Mouse (Mus musculus) ES-Bruce4 (cell line): ENCODE measurements around the gene Qtrt2. TPM values are rescaled to one million over a fixed set of nuclear protein-coding genes. Genes with fewer than 3 reads are reported as not detected.

Experiments used
- H3K27ac ChIP-seq: 2 replicates; pipeline ENCODE4 v1.5.1; 2012; ENCODE audit warnings: low read length, inconsistent platforms; ENCODE audit not compliant: insufficient read depth
- H3K27me3 ChIP-seq: 2 replicates; pipeline ENCODE4 v1.6.1; 2012; ENCODE audit warnings: mild to moderate bottlenecking, low read length, inconsistent platforms; ENCODE audit not compliant: control insufficient read depth, poor library complexity, insufficient read depth, severe bottlenecking
- H3K36me3 ChIP-seq: 2 replicates; pipeline ENCODE4 v1.6.1; 2012; ENCODE audit warnings: inconsistent platforms, mild to moderate bottlenecking, low read length, moderate library complexity; ENCODE audit not compliant: control insufficient read depth, poor library complexity, insufficient read depth, severe bottlenecking
- H3K4me1 ChIP-seq: one replicate; pipeline ENCODE4 v1.8.1; 2011; ENCODE audit warnings: low read length; ENCODE audit not compliant: control insufficient read depth, insufficient read depth
- H3K4me3 ChIP-seq: 2 replicates; pipeline ENCODE4 v1.5.1; 2011; ENCODE audit warnings: low read depth, mild to moderate bottlenecking, low read length
- H3K9ac ChIP-seq: 2 replicates; pipeline ENCODE4 v1.6.1; 2012; ENCODE audit warnings: low read depth, mild to moderate bottlenecking, inconsistent platforms; ENCODE audit not compliant: poor library complexity, severe bottlenecking
- H3K9me3 ChIP-seq: replicated peaks from 2 replicates; pipeline ENCODE4 v1.6.1; 2012; ENCODE audit warnings: mild to moderate bottlenecking, low read length, inconsistent platforms; ENCODE audit not compliant: control insufficient read depth, poor library complexity, insufficient read depth, severe bottlenecking
- CTCF ChIP-seq: IDR thresholded peaks from one replicate; pipeline ENCODE4 v1.8.1; 2011; ENCODE audit warnings: low read depth, low read length
- EP300 ChIP-seq: IDR thresholded peaks from 2 replicates; pipeline ENCODE4 v1.6.1; 2011; ENCODE audit warnings: low read depth, low read length; ENCODE audit not compliant: insufficient read depth
- POLR2A ChIP-seq: IDR thresholded peaks from one replicate; pipeline ENCODE4 v1.8.1; 2011; ENCODE audit warnings: low read length; ENCODE audit not compliant: insufficient read depth
- polyA plus RNA-seq: library from polyadenylated mRNA; stranded (reverse); fragments of >200 nt; gene quantifications from 2 replicates; pipeline ENCODE4 v1.2.4, GENCODE M21; 2011; ENCODE audit warnings: low read depth; ENCODE audit not compliant: missing spikeins, insufficient read depth, insufficient read length

The Qtrt2 gene
- polyA plus RNA-seq, 1 experiment = 45.3 TPM

GRCm38 (mm10) chr16:43894501-43894900, 32.1 kb downstream of the Qtrt2 start:
- TF ChIP-seq CTCF (no peak), POLR2A (no peak), EP300 (no peak)
- H3K4me1 ChIP-seq = no peaks in the 10 kb centered on the region
- no peaks in the 10 kb centered on the region for H3K36me3 ChIP-seq
- H3K27me3 ChIP-seq = no peaks in the 10 kb centered on the region
- no peak overlapping the region for H3K4me3 ChIP-seq
- no peaks in the 10 kb centered on the region for H3K9me3 ChIP-seq
- no peak overlapping the region for H3K27ac ChIP-seq
- H3K9ac ChIP-seq = no peak overlapping the region

GRCm38 (mm10) chr16:43890747-43891336, 35.8 kb downstream of the Qtrt2 start:
- TF ChIP-seq CTCF (no peak), EP300 (no peak), POLR2A (no peak)
- Histone ChIP-seq H3K4me1 (no peaks in the 10 kb centered on the region), H3K27ac (no peak overlapping the region), H3K9ac (peak overlapping the region; percentile 55), H3K4me3 (no peak overlapping the region), H3K36me3 (peaks cover 7% of the 10 kb centered on the region), H3K9me3 (0 out of 2 replicates have a peak, but pooled peaks cover 2% of the 10 kb centered on the region), H3K27me3 (no peaks in the 10 kb centered on the region)

- Histone ChIP-seq H3K27me3 (no peaks in the 10 kb centered on the region), H3K9me3 (0 out of 2 replicates have a peak, but pooled peaks cover 2% of the 10 kb centered on the region), H3K4me1 (no peaks in the 10 kb centered on the region), H3K9ac (peak overlapping the region; percentile 55), H3K36me3 (peaks cover 7% of the 10 kb centered on the region), H3K4me3 (peak overlapping the region; percentile 94), H3K27ac (no peak overlapping the region)
- TF ChIP-seq CTCF = no peak
- TF ChIP-seq EP300 = no peak
- peak; percentile 17 for TF ChIP-seq POLR2A
Observed at GRCm38 (mm10) chr16:43890005-43890336, 36.6 kb downstream of the Qtrt2 start.

GRCm38 (mm10) chr16:43889208-43890004, 37.2 kb downstream of the Qtrt2 start, which contains the start of gene Ccdc191:
Ccdc191 (plus strand) TSS chr16:43889800.
- Histone ChIP-seq H3K27me3 (no peaks in the 10 kb centered on the region), H3K4me3 (peak within 1 kb of the TSS; percentile 94), H3K9ac (peak within 1 kb of the TSS; percentile 71), H3K27ac (no peak within 1 kb of the TSS), H3K36me3 (peaks cover 7% of the 10 kb centered on the region), H3K4me1 (no peaks in the 10 kb centered on the region), H3K9me3 (0 out of 2 replicates have a peak, but pooled peaks cover 2% of the 10 kb centered on the region)
- peak; percentile 40 for TF ChIP-seq POLR2A
- no peak for TF ChIP-seq EP300

GRCm38 (mm10) chr16:43882329-43882728, 44.3 kb downstream of the Qtrt2 start:
- H3K27ac ChIP-seq = no peak overlapping the region
- H3K4me1 ChIP-seq = no peaks in the 10 kb centered on the region
- H3K27me3 ChIP-seq = no peaks in the 10 kb centered on the region
- no peak for TF ChIP-seq POLR2A
- no peak for TF ChIP-seq EP300
- no peak for TF ChIP-seq CTCF
- no peaks in the 10 kb centered on the region for H3K9me3 ChIP-seq
- no peak overlapping the region for H3K4me3 ChIP-seq
- H3K9ac ChIP-seq = no peak overlapping the region
- H3K36me3 ChIP-seq = peaks cover 24% of the 10 kb centered on the region

GRCm38 (mm10) chr16:43881636-43882035, 45.0 kb downstream of the Qtrt2 start:
- no peak overlapping the region for H3K4me3 ChIP-seq
- no peak for TF ChIP-seq EP300
- no peak for TF ChIP-seq POLR2A
- TF ChIP-seq CTCF = no peak
- no peaks in the 10 kb centered on the region for H3K27me3 ChIP-seq
- H3K9me3 ChIP-seq = no peaks in the 10 kb centered on the region
- H3K9ac ChIP-seq = no peak overlapping the region
- H3K36me3 ChIP-seq = peaks cover 23% of the 10 kb centered on the region
- H3K4me1 ChIP-seq = no peaks in the 10 kb centered on the region
- H3K27ac ChIP-seq = no peak overlapping the region
